Mouse (Mus musculus) forebrain, embryonic 11.5 days (tissue): ENCODE results near the gene Gadd45b. TPM values are rescaled to one million over a fixed set of nuclear protein-coding genes. Genes with fewer than 3 reads are reported as not detected.

Source experiments
- ATAC-seq: fragments of 200-750 bp; cut with Nextera tagmentation; replicated peaks from 2 replicates; pipeline ENCODE4 v1.8.0; 2017; ENCODE audit warnings: moderate TSS enrichment; ENCODE audit not compliant: low FRiP score
- DNase-seq: peaks from one replicate; pipeline ENCODE4 v3.0.0-alpha.2; 2017; ENCODE audit warnings: low spot score
- H3K27ac ChIP-seq: fragments of 300-500 bp; sonication (generic); 2 replicates; pipeline ENCODE4 v1.5.1; 2014; ENCODE audit warnings: low read depth, low read length
- H3K27me3 ChIP-seq: fragments of 300-500 bp; sonication (generic); 2 replicates; pipeline ENCODE4 v1.6.1; 2014; ENCODE audit warnings: mild to moderate bottlenecking, low read length, mixed read lengths; ENCODE audit not compliant: control insufficient read depth, insufficient read depth
- H3K36me3 ChIP-seq: fragments of 300-500 bp; sonication (generic); 2 replicates; pipeline ENCODE4 v1.6.1; 2014; ENCODE audit warnings: mild to moderate bottlenecking, low read length, moderate library complexity, mixed read lengths; ENCODE audit not compliant: control insufficient read depth, insufficient read depth
- H3K4me1 ChIP-seq: fragments of 300-500 bp; sonication (generic); replicated peaks from 2 replicates; pipeline ENCODE4 v1.6.1; 2014; ENCODE audit warnings: low read length, mixed read lengths; ENCODE audit not compliant: control insufficient read depth, insufficient read depth
- H3K4me2 ChIP-seq: fragments of 300-500 bp; sonication (generic); 2 replicates; pipeline ENCODE4 v1.6.1; 2014; ENCODE audit warnings: low read depth, mild to moderate bottlenecking, low read length, moderate library complexity, mixed read lengths; ENCODE audit not compliant: severe bottlenecking
- H3K4me3 ChIP-seq: fragments of 300-500 bp; sonication (generic); 2 replicates; pipeline ENCODE4 v1.5.1; 2014; ENCODE audit warnings: low read depth, low read length
- H3K9ac ChIP-seq: fragments of 300-500 bp; sonication (generic); 2 replicates; pipeline ENCODE4 v1.6.1; 2014; ENCODE audit warnings: low read length
- H3K9me3 ChIP-seq: fragments of 300-500 bp; sonication (generic); 2 replicates; pipeline ENCODE4 v1.6.1; 2016; ENCODE audit warnings: low read length, mixed read lengths; ENCODE audit not compliant: control insufficient read depth
- WGBS: fragments of 180-500 bp; shearing (Covaris S2); extraction: QIAGEN DNeasy Blood & Tissue Kit; methylation state at CpG from one replicate; pipeline ENCODE4 v1.1.7; 2014; 5-methylcytosine and 5-hydroxymethylcytosine counted together
- polyA plus RNA-seq: library from polyadenylated mRNA; unstranded; fragments of >200 nt; fragmentation: Nextera tagmentation; extraction: Ambion mirVana; gene quantifications from 2 replicates; pipeline ENCODE4 v1.2.1, GENCODE M21; 2014

The Gadd45b gene
- polyA plus RNA-seq, 1 experiment from 2014 or later, result 10.7 TPM

DNA sequence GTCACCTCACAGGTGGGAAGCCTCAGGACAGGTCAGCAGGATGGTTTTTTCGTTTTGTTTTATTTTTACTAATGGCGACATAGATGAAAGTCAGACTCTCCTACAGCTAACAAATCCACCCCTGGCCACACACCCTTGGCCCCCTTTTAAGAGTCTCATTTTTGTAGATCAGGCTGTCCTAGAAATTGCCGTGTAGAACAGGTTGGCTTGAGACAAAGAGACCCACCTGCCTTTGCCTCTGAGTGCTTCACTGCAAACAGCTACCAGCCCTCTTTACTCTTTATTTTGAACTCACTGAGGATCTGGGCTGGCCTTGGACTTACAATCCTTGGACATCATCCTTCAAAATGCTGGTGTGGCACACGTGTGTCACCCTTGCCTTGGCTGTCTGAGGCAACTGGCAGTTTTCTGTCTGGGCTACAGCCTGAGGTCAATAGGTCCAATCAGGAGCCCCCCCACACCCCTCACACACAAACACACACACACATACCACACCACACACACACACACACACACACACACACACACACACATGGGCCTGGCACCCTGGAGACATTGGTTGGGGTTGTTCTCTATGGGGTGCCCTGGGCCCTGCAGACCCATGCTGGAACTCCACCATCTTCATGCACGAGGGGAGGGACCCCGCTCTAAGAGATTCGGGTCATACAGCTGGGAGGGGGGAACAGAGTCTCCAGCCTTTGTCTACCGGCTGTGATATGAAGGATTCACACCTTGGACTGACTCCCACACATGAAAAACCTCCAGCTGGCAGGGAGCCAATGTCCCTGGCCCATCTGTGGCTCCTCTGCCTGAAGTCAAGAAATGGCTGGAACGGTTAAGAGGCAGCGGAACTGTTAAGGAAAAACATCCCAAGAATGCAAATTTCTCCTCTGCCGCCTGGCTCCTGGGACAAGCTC is 42.5 kb downstream of the Gadd45b start:
- Histone ChIP-seq H3K36me3 (no peaks in the 10 kb centered on the region), H3K9me3 (no peaks in the 10 kb centered on the region), H3K9ac (no peak overlapping the region), H3K27me3 (no peaks in the 10 kb centered on the region), H3K4me2 (no peak overlapping the region), H3K27ac (no peak overlapping the region), H3K4me3 (no peak overlapping the region), H3K4me1 (no peaks in the 10 kb centered on the region)
- WGBS, result 64% methylated on average over 11 of the region's 11 CpGs
- DNase-seq, result no peak
- ATAC-seq, result no peak

GRCm38 (mm10) chr10:80973722-80974121 is 43.8 kb downstream of the Gadd45b start:
- no peak overlapping the region for H3K4me2 ChIP-seq
- no peak for DNase-seq
- no peaks in the 10 kb centered on the region for H3K9me3 ChIP-seq
- no peaks in the 10 kb centered on the region for H3K27me3 ChIP-seq
- H3K27ac ChIP-seq, result no peak overlapping the region
- H3K4me3 ChIP-seq, result no peak overlapping the region
- WGBS, result 86% methylated on average over 1 of the region's 1 CpGs
- ATAC-seq, result no peak
- no peaks in the 10 kb centered on the region for H3K4me1 ChIP-seq
- H3K9ac ChIP-seq, result no peak overlapping the region
- H3K36me3 ChIP-seq, result no peaks in the 10 kb centered on the region

DNA sequence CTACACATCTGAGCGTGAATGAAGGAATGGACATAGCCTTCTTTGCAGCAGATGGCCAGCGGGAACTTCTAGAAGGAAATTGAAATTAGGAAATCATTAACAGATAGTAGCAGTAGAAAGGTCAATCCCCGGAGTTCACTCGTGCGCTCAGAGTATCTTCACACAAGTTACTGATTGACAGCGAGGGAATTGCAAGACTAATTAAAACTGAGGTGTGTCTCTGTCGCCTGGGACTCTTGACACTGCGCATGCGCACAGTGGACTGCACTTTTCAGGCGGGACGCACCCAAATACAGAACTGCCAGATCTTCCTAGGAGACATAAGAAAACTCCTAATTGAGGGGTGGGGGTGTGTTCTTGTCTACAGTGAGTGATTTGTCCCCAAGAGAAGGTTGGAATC is 45.6 kb downstream of the Gadd45b start:
- no peak for ATAC-seq
- Histone ChIP-seq H3K36me3 (no peaks in the 10 kb centered on the region), H3K4me1 (no peaks in the 10 kb centered on the region), H3K4me3 (no peak overlapping the region), H3K9me3 (no peaks in the 10 kb centered on the region), H3K27me3 (no peaks in the 10 kb centered on the region), H3K9ac (no peak overlapping the region), H3K4me2 (no peak overlapping the region), H3K27ac (no peak overlapping the region)
- WGBS, result 91% methylated on average over 11 of the region's 11 CpGs
- DNase-seq, result no peak

DNA sequence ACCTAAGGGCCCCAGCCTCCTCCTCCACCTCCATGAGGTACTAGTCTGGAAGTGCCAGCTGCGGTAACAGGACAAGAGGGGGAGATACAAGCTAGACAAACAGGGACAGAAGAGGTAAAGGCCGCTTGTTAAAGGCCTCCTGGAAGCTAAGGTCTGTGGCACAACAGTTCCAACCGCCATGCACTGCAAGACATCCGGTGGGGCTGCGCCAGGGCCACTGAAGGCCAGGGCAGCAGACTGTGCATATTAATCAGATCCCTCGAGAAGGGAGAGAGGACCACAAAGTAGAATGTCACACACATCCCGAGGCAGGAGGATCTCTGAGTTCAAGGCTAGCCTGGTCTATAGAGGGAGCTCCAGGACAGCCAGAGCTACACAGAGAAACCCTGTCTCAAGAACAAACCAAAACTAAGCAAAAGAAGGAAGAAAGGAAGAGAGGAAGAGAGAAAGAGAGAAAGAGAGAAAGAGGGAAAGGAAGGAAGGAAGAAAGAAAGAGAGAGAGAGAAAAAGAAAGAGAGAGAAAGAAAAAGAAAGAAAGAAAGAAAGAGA is 51.8 kb downstream of the Gadd45b start:
- ATAC-seq (no peak), DNase-seq (no peak)
- no peaks in the 10 kb centered on the region for H3K36me3 ChIP-seq
- peaks cover 17% of the 10 kb centered on the region for H3K27me3 ChIP-seq
- WGBS, result 66% methylated on average over 7 of the region's 7 CpGs
- H3K4me3 ChIP-seq, result no peak overlapping the region
- no peak overlapping the region for H3K9ac ChIP-seq
- no peaks in the 10 kb centered on the region for H3K9me3 ChIP-seq
- H3K27ac ChIP-seq, result no peak overlapping the region
- H3K4me2 ChIP-seq, result no peak overlapping the region
- H3K4me1 ChIP-seq, result peaks cover 4% of the 10 kb centered on the region; the same call in 1 of the 2 replicates

Other genes with a start within 250 kb of the Gadd45b start
- gene Mob3a, start 228.1 kb upstream of the Gadd45b start, polyA plus RNA-seq, result 57.9 and 61.1 TPM in 2 replicates
- 4.8 and 7.2 TPM in 2 replicates for gene Izumo4, start 227.9 kb upstream of the Gadd45b start, polyA plus RNA-seq
- gene Ap3d1, start 187.8 kb upstream of the Gadd45b start, polyA plus RNA-seq, result 84.2 and 86.3 TPM in 2 replicates
- gene Dot1l, start 174.9 kb upstream of the Gadd45b start, polyA plus RNA-seq, result 34.5 and 34.9 TPM in 2 replicates
- gene Sf3a2, start 131.9 kb upstream of the Gadd45b start, polyA plus RNA-seq, result 116 and 119 TPM in 2 replicates
- gene Plekhj1, start 131.4 kb upstream of the Gadd45b start, polyA plus RNA-seq, result 160 and 163 TPM in 2 replicates
- gene Amh, start 124.8 kb upstream of the Gadd45b start, polyA plus RNA-seq, result 0.15 and 0.16 TPM in 2 replicates
- gene Jsrp1, start 116.6 kb upstream of the Gadd45b start, polyA plus RNA-seq, result 0.47 and 0.59 TPM in 2 replicates
- 1,775 and 1,994 TPM in 2 replicates for gene Oaz1, start 103.4 kb upstream of the Gadd45b start, polyA plus RNA-seq
- gene Lingo3, start 86.0 kb upstream of the Gadd45b start, polyA plus RNA-seq, result 1.2 and 2.1 TPM in 2 replicates
- 308 and 322 TPM in 2 replicates for gene Lsm7, start 74.9 kb upstream of the Gadd45b start, polyA plus RNA-seq
- gene Sppl2b, start 74.8 kb upstream of the Gadd45b start, polyA plus RNA-seq, result 37.0 and 39.8 TPM in 2 replicates
- 0.08 and 0.12 TPM in 2 replicates for gene Tmprss9, start 58.2 kb upstream of the Gadd45b start, polyA plus RNA-seq
- 313 and 317 TPM in 2 replicates for gene Timm13, start 29.1 kb upstream of the Gadd45b start, polyA plus RNA-seq
- gene Lmnb2, start 11.8 kb upstream of the Gadd45b start, polyA plus RNA-seq, result 29.8 and 30.9 TPM in 2 replicates
- 8.0 and 9.2 TPM in 2 replicates for gene Gng7, start 84.9 kb downstream of the Gadd45b start, polyA plus RNA-seq
- 1.5 and 2.2 TPM in 2 replicates for gene Diras1, start 95.6 kb downstream of the Gadd45b start, polyA plus RNA-seq
- 19.4 and 21.6 TPM in 2 replicates for gene Slc39a3, start 107.4 kb downstream of the Gadd45b start, polyA plus RNA-seq
- gene Sgta, start 130.1 kb downstream of the Gadd45b start, polyA plus RNA-seq, result 259 and 265 TPM in 2 replicates
- 76.1 and 78.9 TPM in 2 replicates for gene Thop1, start 140.0 kb downstream of the Gadd45b start, polyA plus RNA-seq
- 0.33 and 0.49 TPM in 2 replicates for gene Creb3l3, start 168.8 kb downstream of the Gadd45b start, polyA plus RNA-seq
- gene Map2k2, start 175.8 kb downstream of the Gadd45b start, polyA plus RNA-seq, result 212 and 232 TPM in 2 replicates
- 8.8 and 10.1 TPM in 2 replicates for gene Zbtb7a, start 205.1 kb downstream of the Gadd45b start, polyA plus RNA-seq
- 54.0 and 65.0 TPM in 2 replicates for gene Pias4, start 237.8 kb downstream of the Gadd45b start, polyA plus RNA-seq
- 467 and 501 TPM in 2 replicates for gene Eef2, start 246.6 kb downstream of the Gadd45b start, polyA plus RNA-seq